In the genomic region with DNA sequence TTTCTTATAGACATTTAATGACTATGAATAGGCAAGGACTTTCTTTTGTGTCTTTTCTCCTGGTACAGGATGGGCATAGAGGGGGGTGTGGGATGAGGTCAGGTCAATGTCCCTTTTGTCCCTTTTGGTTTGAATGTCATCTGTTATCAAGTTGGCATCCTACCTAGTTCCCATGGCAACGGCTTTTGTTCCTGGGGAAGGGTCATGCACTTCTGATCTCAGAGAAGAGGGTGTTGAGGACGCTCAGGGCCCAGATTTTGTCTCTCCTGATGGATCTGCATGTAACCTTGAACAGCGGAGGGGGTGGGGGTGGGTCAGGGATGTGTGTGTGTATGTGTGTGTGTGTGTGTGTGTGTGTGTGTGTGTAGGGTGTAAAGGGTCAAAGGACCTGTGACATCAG, we compare ENCODE assay signal across 8 mouse cellular contexts.
"Had no signal": no experiment of that assay in that cellular context is flagged by ENCODE, and none has a peak within 500 bp of the region (broad histone marks: within the 10 kb centered on the region; RNA-seq: fewer than 3 reads in every experiment).

No protein-coding gene starts in this region.

- H3K27ac ChIP-seq: layer of hippocampus, adult 2 months; limb, embryonic 12.5 days; liver, embryonic 14.5 days; stomach, postnatal 0 days had no signal

- H3K9ac ChIP-seq: limb, embryonic 12.5 days; liver, embryonic 14.5 days had no signal

- H3K4me3 ChIP-seq: layer of hippocampus, adult 2 months; limb, embryonic 12.5 days had no signal

- H3K36me3 ChIP-seq: limb, embryonic 12.5 days had no signal

- DNase-seq: kidney, postnatal 10 days; kidney, postnatal 4 days; liver; thymus, postnatal 4 days had no signal

- H3K4me2 ChIP-seq: limb, embryonic 12.5 days had no signal
